Mouse (Mus musculus): ENCODE data around the gene Grxcr1. TPM values are rescaled to one million over a fixed set of nuclear protein-coding genes. Genes with fewer than 3 reads are reported as not detected.

Grxcr1 gene
- total RNA-seq (2021) = not detected in 2 replicates
- long read RNA-seq, experiment 1 = 0 reads
- long read RNA-seq, experiment 2 = 0 reads

DNA sequence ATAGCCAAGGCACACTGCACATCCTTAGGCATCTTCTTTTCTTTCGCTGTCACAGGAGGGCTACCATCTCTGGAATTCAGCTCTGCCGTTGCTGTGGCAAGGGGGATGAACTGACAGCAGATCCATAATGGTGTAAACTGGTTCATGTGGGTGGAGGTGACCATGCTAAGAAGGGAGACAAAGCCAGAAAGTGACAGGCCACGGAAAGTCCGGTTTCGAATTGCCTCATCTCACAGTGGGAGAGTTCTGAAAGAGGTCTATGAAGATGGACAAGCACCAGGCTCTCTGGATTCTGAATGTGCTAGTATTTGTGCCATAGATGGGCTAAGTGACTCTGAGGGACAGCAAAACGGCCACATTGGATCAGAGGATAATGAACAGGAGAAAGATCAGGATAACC lies at the start of gene Grxcr1:
Gene Grxcr1, plus strand, starts transcription at position 92 of the 400 bp plus-strand sequence.
- DNase-seq = no peak

- DNase-seq = no peak
Observed at GRCm38 (mm10) chr5:67981946-67982526, 49.6 kb upstream of the Grxcr1 start.

DNA sequence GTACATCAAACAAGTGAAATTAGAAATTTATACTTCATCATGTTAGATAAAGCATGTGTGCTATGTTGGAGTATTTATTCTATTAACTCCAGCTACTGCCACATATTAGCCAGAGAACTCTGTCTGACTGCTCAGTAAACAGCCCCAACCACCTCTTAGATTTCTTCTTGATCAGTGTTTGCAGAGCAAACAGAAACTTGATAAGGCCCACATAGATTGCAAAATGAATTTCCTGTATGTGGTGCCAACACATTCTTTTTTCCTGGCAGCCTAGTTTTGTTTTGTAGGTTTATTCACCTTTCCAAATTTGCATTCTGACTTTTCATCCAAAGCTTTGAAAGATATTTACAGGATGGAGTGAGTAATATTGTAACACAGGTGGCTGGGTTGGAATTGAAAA lies 41.2 kb upstream of the Grxcr1 start:
- no peak for DNase-seq

DNA sequence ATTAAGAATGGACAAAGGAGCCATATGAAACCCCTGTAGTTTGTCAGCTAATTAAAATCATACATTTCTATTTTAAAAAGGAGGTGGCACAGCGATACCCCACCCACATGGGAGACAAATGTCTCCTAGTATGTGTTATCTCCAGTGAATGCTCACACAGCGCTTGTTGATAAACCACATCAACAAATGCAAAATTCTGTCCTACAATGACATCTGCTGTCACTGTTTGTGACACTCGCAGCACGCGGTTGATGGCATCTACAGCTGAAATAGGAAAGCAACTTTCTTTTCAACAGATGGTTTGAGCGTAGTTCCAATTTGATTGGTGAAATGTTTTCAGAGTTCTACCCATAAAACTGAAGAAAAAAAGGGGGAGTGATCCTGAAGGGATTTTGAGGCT lies 29.0 kb upstream of the Grxcr1 start:
- no peak for DNase-seq

GRCm38 (mm10) chr5:68003904-68004303 lies 27.7 kb upstream of the Grxcr1 start:
- DNase-seq = no peak

GRCm38 (mm10) chr5:68004419-68004818 lies 27.2 kb upstream of the Grxcr1 start:
- DNase-seq = no peak

DNA sequence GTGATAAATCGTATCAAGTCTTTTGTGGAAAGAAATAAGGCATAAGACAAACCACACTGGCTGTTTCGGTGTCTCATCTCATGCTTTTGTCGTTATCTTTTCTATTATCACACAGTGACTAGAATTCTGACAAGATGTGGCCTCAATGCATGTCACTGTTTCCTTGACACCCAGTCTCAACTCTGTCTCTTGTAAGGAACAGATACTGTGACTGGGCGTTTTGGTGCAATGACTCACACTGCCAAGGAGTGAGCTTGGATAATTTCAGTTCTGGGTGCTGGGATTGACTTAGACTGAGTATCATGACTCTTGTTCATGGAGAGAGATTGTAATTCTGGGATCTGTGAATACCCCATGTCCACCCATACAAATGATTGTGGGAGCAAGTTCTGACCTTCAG lies 24.6 kb upstream of the Grxcr1 start:
- no peak for DNase-seq

DNA sequence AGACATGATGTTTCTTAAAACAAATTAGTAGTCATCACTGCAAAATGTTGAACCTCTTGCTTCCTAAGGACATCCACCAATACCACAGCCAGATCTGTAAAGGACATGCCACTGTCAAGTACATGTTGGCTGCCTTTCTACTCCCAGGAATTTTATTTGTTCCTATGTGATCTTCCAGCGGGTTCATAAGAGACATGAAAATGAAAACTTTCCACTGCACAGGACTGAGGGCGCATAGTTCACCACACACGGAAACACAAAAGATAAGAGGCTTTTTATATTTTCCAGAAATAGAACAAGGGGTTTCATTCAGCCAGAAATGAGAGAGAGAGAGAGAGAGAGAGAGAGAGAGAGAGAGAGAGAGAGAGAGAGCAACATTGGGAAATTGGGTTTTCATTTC lies 20.1 kb upstream of the Grxcr1 start:
- DNase-seq = no peak

GRCm38 (mm10) chr5:68012618-68013017 lies 19.0 kb upstream of the Grxcr1 start:
- peak; percentile 85 for DNase-seq

DNA sequence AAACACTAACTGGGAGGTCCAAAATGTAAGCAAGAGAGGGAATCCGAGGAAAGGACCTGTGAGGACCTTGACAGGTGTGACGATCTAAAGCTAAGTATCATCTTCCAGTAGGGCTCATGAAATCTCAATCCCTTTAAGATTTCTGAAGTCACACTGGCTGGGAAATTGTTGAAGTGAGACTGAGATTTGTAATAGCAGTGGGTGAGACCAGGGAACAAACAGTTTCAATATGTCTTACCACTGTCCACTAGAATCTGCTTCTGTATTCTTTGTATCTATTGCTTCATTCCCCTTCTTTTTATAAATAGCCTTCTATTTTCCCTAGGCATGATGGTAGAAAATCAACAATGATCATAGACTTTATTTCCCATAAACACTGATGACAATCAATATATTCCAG lies 10.8 kb upstream of the Grxcr1 start:
- no peak for DNase-seq

DNA sequence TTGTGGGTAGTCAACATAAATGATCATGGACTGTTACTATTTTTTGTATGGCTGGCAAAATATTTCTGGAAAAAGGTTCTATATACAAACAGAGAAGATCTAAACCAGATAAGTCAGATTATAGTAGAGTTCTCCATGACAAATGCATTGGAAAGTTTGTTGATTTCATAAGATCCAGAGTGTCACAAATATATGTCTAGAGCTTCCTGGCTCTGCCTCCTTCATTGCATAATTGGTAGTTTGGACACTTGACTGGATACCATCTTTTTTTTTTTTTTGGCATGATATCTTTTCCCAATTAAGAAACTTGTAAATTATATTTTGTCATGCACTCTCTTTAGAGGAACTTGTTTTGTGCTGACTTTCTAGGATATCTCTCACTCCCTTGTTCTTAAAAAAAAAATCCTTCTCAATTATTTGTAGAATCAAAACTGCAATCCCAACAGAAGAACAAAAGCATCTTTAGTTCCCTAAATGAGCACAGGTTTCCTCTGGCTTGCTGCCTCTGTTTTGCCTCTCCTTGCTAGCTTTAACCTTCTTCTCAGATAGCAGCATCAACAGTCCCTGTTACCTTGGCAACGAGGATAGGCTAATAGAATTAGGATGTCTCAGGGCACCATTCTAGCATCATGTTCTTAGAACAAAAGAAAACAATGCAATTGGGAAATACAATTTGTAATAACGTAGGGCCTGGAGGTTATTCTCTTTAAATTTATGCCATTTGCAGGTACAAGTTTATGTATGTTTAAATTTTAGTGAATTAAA lies 4.8 kb upstream of the Grxcr1 start:
- no peak for DNase-seq

GRCm38 (mm10) chr5:68027474-68027873 lies 4.2 kb upstream of the Grxcr1 start:
- no peak for DNase-seq

- DNase-seq = no peak
Observed at GRCm38 (mm10) chr5:68033345-68033744, 1.7 kb downstream of the Grxcr1 start.

DNA sequence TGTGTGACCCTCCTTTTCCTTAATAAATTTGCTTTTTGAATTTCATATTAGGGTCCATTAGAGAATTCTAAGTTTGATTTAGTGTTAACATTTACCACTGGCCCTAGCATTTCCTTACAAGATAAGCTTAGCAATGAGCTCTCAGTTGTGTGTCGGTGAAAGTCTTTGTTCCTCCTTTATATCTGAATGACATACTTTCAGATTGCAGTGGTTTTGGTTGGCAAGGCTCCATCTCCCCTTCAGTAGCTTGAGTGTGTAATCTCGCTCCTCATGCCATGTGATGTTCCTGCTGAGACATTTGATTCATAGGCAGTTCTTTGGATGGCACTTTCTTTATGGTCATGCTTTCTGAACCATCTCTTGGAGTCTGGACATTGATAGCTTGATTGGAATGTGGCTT lies 7.4 kb downstream of the Grxcr1 start:
- DNase-seq = no peak

DNA sequence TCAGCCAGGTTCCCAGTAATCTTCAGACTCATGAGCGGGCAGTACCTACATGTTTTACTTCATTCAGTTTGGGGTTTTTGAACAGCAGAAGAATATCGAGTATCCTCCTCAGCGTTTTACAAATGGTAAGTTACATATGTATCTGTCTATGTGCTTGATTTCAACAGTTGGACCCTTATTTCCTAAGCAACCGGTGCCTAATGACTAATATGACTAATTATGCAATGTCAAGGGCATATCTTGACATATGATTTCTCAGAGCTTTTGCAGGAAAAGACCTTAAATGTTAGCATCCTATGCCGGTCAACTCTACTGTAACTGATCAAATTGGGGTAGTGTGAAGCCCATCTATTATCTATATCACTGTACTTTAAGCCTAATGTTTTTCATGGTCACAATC lies 11.7 kb downstream of the Grxcr1 start:
- no peak for DNase-seq

- peak; percentile 5 for DNase-seq
Observed at GRCm38 (mm10) chr5:68048783-68049182, 17.1 kb downstream of the Grxcr1 start.

- DNase-seq = no peak
Observed at GRCm38 (mm10) chr5:68049536-68049935, 17.9 kb downstream of the Grxcr1 start.

- DNase-seq = no peak
Observed at GRCm38 (mm10) chr5:68051101-68051500, 19.5 kb downstream of the Grxcr1 start.

DNA sequence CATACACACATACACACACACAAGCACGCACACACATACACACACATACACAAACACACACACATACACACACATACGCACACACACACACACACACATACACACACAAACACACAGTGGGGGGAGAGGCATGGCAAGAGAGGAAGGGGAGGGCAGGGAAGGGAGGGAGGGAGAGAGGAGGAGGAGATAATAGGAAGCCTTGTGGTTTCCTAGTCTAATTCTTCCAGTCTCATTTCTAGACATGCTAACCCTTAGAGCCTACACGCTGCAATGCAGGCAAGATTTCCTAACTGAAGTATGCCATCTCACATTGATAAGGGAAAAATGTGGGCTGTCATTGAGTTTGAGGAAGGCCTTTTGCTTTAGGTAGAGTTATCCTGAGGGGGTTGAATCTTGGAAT lies 25.9 kb downstream of the Grxcr1 start:
- DNase-seq = no peak

DNA sequence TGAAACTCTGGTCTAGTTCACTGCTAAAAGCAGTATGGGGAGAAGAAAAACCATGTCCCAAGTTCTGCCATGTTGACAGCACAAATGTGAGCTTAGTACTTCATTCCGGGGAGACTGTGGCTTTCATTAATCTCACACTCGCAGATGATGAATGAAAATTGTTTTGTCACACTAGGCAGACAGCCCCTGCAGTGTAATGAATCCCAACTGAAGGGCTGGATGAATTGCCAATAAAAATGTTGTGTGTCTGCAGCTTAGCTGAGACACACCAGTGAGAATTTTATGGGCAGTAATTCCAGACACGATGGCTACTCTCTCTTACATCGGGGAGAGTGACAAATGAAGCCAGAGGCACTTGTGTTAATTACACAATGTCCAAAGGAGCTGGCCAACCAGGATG lies 37.1 kb downstream of the Grxcr1 start:
- no peak for DNase-seq

GRCm38 (mm10) chr5:68070308-68070707 lies 38.7 kb downstream of the Grxcr1 start:
- DNase-seq = no peak

DNA sequence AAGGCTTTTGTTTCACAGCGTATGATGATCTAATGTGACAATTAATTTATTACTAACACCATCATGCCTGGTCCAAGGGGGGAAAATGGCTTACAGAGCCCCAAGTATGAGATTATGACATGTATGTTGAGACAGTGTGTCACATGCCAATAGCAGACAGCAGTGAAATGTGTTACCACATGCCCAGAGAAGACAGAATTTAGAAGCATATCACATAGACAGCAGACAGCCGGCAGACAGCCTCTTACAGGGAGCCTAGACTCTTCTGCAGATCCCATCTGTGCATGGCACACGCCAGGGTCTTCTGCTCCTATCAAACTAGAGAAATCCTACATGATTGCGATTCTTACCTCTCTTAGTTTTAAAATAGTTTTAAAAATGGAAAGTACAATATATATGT lies 40.2 kb downstream of the Grxcr1 start:
- DNase-seq = no peak

DNA sequence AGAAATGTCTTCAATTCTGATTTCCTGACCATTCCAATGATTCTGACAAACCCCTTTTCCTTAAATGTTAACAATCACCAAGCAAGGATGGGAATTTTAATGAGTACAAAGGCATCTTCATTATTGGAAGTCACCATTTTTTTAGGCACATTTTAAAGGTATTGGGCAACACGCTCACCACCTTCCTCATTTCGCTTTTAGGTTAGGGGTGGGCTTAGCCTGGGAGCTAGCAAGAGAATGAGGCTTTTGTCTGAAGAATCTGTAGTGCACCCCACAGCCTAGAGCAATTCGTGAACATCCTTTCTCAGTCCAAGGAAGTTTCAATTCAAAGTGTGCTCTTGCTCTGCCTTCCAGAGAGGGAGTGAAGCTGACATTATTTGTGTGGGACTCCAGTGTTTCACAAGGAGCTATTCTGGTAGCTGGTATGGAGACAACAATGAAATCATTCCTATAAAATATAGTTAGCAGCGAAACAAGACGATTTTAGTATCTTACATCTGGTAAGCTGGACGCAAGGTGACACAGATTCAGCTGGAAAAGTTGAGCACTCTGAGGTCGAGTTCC lies 55.0 kb downstream of the Grxcr1 start:
- no peak for DNase-seq

DNA sequence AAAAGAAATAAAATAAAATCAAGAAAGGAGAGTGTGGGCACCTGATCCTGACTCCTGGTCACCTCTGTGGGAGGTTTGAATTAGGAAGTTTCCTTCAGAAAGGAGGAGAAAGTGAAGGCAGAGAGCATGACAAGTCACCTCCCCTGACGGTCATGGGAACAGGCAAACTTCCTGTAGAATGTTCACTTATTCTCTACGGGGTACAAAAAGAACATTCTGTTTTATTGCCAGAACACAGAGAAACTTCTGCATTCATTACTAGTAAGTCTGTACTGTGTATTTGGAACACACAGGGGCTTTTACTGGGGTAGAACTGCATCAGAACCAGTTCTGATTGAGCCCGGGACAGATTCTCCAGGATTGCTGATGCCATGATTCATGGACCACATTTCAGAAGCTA lies 55.5 kb downstream of the Grxcr1 start:
- no peak for DNase-seq
